Mouse (Mus musculus) CD8-positive naive resting alpha-beta T cell, adult 2 months (primary cell): ENCODE data around the gene Cntrob.

Experiments used
- DNase-seq, 2 experiments: peaks; one replicate each; pipeline ENCODE4 v3.0.0; 2022; ENCODE audit warnings: low read depth in 2 of 2, low spot score in 2 of 2

Cntrob gene

DNA sequence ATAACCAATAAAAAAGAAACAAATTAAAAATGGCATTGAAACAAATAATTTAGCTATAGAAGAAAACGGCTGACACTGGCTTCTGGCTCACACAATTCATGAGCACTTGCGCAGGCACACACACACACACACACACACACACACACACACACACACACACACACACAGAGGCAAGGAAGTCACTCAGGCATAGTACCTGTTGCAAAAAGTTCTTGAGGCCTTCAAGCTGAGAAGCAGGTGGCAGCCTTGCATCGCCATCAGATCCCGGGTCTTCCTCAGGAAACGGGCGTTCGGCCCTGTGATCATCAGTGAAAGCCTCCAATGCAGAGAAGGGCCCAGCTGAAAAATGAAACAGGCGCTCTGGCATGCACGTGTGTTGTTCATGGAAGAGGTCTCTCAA is 18.3 kb downstream of the Cntrob start:
- no peak for DNase-seq

DNA sequence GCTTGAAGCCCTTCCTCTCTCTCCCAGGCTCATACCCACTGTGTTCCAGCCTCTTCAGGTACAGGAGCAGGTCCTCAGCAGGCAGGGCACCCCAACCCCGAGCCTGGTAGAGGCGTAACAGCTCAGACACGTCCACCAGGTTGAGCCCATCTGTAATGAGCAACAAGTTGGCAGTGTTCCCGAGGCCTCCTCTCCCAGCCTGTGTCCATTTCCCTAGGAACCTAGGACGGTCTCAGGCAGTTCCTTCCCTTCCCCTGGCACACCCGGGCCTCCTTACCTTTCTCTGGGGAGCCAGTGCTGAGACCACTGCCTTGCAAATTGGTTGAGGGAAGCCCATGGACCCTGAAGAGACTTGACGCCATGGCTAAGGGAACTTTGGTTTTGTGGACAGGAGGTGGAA is 20.8 kb downstream of the Cntrob start:
- DNase-seq, result no peak

DNA sequence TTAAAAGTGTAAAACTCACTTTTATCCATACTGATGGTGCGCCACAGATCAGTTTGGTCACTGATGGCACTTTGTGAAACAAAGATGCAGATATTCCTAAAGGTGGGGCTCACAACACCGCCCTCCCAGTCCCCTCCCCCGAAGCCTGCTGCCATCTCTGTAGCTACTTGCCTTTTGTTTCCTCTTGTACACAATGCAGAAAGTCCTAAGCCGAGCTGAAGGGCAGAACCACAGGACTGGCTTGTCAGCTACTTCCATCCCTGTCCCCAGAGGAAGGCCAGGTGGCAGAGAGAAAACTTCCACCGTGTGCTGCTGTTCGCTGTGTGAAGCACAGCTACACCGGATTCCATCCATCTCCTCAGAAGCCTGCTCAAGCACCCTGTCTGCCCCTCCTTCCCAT is 25.3 kb downstream of the Cntrob start:
- DNase-seq, result no peak

GRCm38 (mm10) chr11:69297799-69298198 is 25.8 kb downstream of the Cntrob start:
- no peak for DNase-seq

DNA sequence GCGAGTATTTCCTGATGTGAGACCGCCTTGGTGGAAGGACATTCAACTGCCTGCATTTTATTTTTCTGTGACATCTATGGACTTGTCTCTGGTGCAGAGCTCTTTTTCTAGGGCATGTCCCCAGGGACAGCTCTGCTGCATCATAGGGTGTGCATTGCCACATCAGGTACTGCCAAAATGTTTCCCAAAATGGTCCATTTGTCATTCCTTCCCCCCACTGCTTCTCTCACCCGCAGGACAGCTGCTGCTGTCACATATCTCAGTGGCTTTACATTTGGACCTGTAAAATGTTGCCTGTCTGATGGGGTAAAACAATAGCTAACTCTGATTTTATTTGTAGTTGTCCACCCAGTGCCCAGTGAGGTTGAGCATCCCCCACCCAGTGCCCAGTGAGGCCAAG is 28.3 kb downstream of the Cntrob start:
- DNase-seq, result no peak

GRCm38 (mm10) chr11:69291111-69291510 is 32.5 kb downstream of the Cntrob start:
- no peak for DNase-seq

DNA sequence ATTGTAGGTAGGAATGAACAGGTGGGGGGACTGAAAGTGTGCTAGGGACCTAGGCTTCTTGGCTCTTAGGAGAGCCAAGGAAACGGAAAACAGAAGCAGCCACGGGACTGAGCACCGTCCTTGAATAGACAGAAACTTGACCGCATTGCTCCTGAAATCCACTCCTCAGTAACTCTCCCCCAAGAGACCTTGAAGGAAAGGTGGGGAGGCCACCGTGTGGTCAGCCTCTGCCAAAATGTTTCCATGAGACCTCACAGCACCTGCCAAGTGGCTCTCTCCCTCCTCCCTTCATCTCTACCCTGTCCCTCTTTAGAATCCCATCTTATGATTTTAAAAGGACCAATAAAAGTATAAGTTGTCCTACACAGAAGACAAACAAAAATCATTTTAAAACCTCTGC is 46.3 kb downstream of the Cntrob start:
- no peak for DNase-seq

DNA sequence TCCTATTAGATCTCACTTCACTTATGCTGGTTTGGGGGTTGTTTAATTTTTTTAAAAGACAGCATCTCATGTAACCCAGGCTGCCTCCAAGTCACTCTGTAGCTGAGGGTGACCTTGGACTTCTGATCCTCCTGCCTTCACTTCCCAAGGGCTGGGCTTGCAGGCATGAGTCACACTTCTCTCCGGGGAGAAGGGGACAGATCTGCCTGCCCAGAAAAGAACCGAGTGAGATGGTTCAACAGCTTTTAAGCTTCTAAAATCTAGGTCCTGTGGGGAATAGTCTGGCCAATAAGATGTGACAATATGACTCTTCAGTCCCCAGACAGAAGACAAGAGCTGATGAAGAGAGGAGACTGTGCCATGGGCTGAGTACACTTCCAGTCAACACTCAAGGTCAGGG is 47.5 kb downstream of the Cntrob start:
- no peak for DNase-seq

DNA sequence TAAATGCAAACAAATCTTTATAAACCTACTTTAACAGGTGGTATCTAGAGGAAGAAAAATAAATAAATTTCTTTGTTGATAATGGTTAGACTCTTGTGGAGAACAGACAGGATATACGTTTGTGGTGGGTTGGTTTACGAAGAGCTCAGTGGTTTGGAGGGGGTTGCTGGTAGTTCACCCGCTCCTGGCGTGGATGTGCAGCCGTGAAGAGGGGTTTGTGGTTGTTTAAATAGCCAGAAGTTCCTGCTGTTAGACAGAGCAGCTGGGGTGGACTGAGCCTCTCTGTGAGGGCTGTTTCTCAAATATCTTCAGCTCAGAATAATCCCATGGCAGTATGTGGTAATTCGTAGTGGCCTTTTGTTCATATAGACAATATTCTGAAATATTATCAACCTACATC is 47.9 kb downstream of the Cntrob start:
- peak in 1 of 2 experiments; percentile 26 for DNase-seq

GRCm38 (mm10) chr11:69272122-69272740 is 51.3 kb downstream of the Cntrob start:
- DNase-seq, result peak; percentile 83 to 87

DNA sequence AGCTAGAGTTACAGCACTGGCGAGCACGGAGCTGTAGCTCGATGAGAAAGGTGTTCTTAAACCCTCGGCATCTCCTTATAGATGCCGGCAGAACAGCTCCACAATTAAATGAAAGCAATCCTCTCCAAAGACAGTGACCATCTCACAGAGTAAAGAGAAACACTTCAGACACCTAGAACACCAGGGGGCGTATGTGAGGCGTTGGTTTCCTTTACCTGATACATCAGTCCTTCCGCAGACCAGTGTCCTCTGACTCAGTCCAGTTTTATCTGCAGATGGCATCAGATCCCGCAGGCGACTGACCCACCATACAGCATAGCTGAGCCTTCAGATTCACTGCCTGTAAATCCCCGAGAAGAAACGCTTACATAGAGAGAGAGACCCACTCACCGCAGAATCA is 54.0 kb downstream of the Cntrob start:
- DNase-seq, result peak; percentile 53 to 74

DNA sequence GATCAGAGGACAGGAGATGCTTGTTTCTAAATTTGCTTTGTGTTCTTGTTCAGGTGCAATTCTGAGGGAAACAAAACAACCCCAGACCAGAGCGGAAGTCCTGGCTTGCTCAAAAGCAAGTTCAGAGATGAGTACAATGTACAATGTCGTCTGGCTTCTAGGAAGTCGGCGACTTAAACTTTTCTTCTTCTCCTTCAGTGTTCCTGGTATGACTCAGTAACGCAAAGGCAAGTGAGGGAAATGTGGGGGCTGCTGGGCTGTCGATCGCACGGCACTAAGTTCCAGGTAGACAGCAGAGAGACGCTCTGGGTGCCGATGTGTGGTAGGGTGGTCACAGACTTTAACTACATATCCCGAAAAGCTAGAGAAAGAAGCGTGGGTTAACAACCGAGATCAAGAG is 55.5 kb downstream of the Cntrob start:
- DNase-seq, result no peak

DNA sequence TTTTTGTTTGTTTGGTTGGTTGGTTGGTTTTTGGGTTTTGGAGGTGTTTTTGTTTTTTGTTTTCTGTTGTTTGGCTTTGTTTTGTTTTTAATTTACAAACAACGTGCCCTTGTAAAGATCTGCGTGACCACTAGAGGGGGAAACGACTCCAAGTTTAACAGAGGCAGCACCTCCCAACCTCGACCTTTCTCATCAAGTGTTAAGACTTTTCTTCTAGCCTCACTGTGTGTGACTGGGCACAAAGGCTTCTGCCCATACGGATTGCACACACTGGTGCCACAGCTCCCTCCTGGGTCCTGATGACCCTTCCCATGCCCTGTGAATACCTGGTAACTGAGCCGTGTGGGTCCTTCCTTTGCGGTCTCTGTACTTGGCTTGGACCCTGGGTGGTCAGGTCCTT is 56.2 kb downstream of the Cntrob start:
- no peak for DNase-seq

DNA sequence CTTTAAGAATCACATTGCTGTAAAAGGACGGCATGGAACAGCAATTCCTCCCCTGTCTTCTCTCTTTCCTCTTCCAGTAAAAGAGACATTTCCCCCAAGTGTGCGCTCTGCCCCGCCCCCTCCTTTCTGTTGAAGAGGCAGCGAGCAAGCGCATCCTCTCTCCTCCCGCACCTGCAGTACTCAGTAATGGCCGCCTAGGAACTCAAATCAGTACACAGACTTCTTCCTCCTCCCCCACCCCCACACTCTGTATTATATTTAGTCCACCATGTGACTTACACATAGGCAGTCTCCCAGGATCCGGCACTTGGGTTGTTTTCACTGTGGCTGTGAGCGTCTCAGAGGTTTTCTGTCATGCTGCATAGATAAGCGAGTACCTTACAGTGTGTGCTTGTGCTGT is 57.3 kb downstream of the Cntrob start:
- peak; percentile 21 to 47 for DNase-seq

- no peak for DNase-seq
Observed at GRCm38 (mm10) chr11:69265410-69265809, 58.2 kb downstream of the Cntrob start.

- DNase-seq, result no peak
Observed at GRCm38 (mm10) chr11:69264276-69264675, 59.3 kb downstream of the Cntrob start.

DNA sequence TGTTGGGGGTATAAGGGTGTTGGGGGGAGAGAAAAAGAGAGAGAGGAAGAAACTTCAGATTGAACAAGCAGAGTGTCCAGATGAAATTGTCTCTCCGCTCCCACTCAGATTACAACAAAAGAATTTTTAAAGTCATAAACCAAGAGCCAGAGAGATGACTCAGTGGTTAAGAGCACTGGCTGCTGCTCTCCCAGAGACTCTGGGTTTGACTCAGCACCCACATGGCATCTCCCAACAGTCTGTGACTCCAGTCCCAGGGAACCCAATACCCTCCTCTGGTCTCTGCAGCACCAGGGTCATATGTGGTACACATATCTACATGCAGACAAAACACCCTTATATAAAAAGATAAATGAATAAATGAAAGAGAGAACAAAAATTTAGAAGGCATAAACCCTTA is 63.5 kb downstream of the Cntrob start:
- DNase-seq, result no peak

- peak; percentile 44 to 56 for DNase-seq
Observed at GRCm38 (mm10) chr11:69258287-69258686, 65.3 kb downstream of the Cntrob start.

- DNase-seq, result peak in 1 of 2 experiments; percentile 63
Observed at GRCm38 (mm10) chr11:69257807-69258206, 65.8 kb downstream of the Cntrob start.

GRCm38 (mm10) chr11:69257072-69257471 is 66.5 kb downstream of the Cntrob start:
- DNase-seq, result no peak

DNA sequence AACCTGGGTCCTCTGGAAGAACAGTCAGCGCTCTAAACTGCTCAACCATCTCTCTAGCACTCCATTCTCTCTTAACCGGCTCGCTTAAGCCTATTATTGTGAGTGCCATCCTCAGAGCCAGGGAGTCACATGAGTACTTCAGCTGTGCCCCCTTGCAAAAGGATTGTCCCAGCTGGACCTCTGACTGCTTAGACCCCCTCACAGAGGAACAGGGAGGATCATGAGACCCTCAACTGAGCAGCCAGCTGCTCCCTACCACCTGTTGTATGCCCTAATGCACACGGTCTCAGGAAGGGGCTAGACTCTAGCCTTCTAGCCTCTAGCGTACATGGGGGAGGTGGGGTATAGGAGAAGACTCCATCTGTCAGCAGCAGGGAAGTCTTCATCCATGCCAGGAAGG is 68.8 kb downstream of the Cntrob start:
- no peak for DNase-seq

DNA sequence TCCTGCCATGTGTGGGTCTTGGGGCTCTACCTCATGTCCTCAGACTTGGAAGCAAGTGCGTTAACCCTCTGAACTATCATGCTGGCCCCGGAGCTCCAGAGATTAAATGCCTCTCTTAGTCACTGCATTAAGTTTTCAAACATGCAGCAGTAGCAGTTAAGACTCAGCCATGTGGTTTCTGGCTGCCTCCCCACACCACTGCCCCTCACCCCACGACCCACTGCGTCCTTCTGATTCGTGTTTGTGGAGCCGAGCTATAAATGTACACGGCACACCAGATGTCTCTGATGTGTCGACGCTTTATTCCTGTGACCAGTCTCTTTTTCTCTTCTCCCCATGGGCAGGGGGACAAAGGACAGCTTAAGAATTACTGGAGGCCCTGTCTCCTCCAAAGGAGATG is 70.4 kb downstream of the Cntrob start:
- no peak for DNase-seq

DNA sequence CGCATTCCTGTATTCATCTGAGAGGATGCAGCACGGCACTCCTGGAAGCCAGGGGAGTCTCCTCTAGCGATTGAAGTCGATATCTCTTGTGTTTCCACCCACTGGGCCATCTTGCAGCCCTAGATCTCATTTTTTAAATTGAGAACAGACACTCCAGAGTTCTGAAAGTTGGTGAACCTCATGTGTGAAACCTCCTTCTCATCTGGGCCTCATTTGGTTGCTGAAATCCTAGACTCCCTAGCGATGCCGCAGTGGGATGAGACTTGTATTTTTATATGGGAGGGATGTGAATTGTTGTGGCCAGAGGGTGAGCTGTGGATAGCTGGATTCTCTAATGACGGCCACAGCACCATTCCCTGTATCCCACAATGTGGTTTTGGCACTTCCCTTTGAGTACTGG is 71.6 kb downstream of the Cntrob start:
- DNase-seq, result no peak
